Mouse (Mus musculus) ovary, postnatal 10 days (tissue): ENCODE measurements around the gene Ppp2r2d.

ENCODE experiments used
- DNase-seq: peaks from one replicate; pipeline ENCODE4 v3.0.0; 2022; ENCODE audit warnings: low spot score

The Ppp2r2d gene

GRCm38 (mm10) chr7:138845544-138846391 lies at the start of gene Ppp2r2d, which contains the start of gene Mapk1ip1:
Gene Ppp2r2d (plus strand): TSS chr7:138846079.
Gene Mapk1ip1 (minus strand): TSS chr7:138846273.
- DNase-seq = peak; percentile 92

GRCm38 (mm10) chr7:138803386-138803785 lies 42.5 kb upstream of the Ppp2r2d start:
- no peak for DNase-seq

- DNase-seq = no peak
Observed at GRCm38 (mm10) chr7:138807146-138807545, 38.7 kb upstream of the Ppp2r2d start.

- no peak for DNase-seq
Observed at GRCm38 (mm10) chr7:138813213-138813875, 32.5 kb upstream of the Ppp2r2d start.

GRCm38 (mm10) chr7:138818314-138818713 lies 27.6 kb upstream of the Ppp2r2d start:
- DNase-seq = no peak

- DNase-seq = no peak
Observed at GRCm38 (mm10) chr7:138824423-138824822, 21.5 kb upstream of the Ppp2r2d start.

- DNase-seq = no peak
Observed at GRCm38 (mm10) chr7:138824995-138825756, 20.7 kb upstream of the Ppp2r2d start.

- DNase-seq = peak; percentile 23
Observed at GRCm38 (mm10) chr7:138827812-138828211, 18.1 kb upstream of the Ppp2r2d start.

GRCm38 (mm10) chr7:138835028-138835427 lies 10.9 kb upstream of the Ppp2r2d start:
- no peak for DNase-seq

GRCm38 (mm10) chr7:138840594-138841021 lies 5.3 kb upstream of the Ppp2r2d start:
- peak; percentile 48 for DNase-seq

- no peak for DNase-seq
Observed at GRCm38 (mm10) chr7:138841436-138842151, 4.3 kb upstream of the Ppp2r2d start.

GRCm38 (mm10) chr7:138843421-138843820 lies 2.5 kb upstream of the Ppp2r2d start:
- DNase-seq = no peak

GRCm38 (mm10) chr7:138845111-138845510 lies 768 bp upstream of the Ppp2r2d start:
- no peak for DNase-seq

- no peak for DNase-seq
Observed at GRCm38 (mm10) chr7:138846502-138846991, 668 bp downstream of the Ppp2r2d start.

- no peak for DNase-seq
Observed at GRCm38 (mm10) chr7:138847316-138848027, 1.6 kb downstream of the Ppp2r2d start.

GRCm38 (mm10) chr7:138848028-138848920 lies 2.4 kb downstream of the Ppp2r2d start:
- no peak for DNase-seq

- DNase-seq = no peak
Observed at GRCm38 (mm10) chr7:138850083-138850482, 4.2 kb downstream of the Ppp2r2d start.

GRCm38 (mm10) chr7:138853417-138854031 lies 7.6 kb downstream of the Ppp2r2d start:
- no peak for DNase-seq

- no peak for DNase-seq
Observed at GRCm38 (mm10) chr7:138854201-138854600, 8.3 kb downstream of the Ppp2r2d start.
